Mouse (Mus musculus): ENCODE results near the gene Abraxas2.

DNA sequence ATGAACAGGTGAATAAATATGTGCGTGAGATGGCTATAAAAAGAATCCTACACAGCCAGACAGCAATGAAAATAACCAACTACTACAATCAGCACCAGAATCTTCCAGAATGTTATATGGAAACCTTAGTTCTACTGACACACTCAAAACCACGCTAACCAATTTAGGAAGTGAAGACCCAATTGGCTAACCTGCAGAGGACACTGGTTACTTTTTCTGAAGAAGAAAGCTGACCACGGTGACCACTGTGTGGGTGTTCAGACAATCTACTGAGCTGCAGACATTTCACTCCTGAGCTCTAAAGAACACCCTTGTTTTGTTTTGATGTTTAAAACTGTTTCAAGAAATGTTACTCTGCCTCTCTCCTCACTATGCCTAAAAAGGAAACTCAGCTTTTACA, 15.9 kb upstream of the Abraxas2 start:
- TF ChIP-seq POLR2A (IDR thresholded peaks at IDR 0.05; ENCODE audit: borderline replicate concordance, extremely low read depth, insufficient read depth, insufficient read length, poor library complexity, severe bottlenecking) (no peak), CTCF (IDR thresholded peaks at IDR 0.05; ENCODE audit: borderline replicate concordance, extremely low read depth, insufficient read depth, insufficient read length) (no peak)
